8 mouse cellular contexts compared by ENCODE assay signal in the genomic region with DNA sequence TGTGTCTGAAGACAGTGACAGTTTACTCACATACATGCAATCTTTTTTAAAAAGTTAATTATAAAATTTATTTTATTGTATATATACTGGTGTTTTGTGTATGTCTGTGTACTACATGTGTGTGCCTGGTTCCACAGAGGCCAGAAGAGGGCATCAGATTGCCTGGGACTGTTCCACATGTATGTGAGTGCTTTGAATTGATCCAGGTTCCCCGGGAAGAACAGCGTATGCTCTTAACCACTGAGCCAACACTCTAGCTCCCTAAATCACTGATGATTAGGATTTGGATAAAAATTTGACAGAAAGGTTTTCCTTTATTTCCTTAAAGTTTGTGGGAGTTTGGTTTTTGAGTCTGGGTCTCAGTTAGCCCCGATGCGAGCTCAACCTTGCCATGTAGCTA. TPM values are rescaled to one million over a fixed set of nuclear protein-coding genes. Genes with fewer than 3 reads are reported as not detected.
A peak's percentile ranks its signal among the peaks of the same experiment; 100 is the strongest.
DNase-seq lines count a peak whose midpoint lies in the region; ATAC-seq and TF ChIP-seq lines count a peak whose summit lies in the region.

No protein-coding gene starts in this region.

- H3K27me3 ChIP-seq in lung, postnatal 0 days (replicated peaks; ENCODE audit: insufficient read depth, low read length), result no peaks in the 10 kb centered on the region
- no peaks in the 10 kb centered on the region for H3K27me3 ChIP-seq in heart, postnatal 0 days (ENCODE audit: control insufficient read depth, insufficient read depth, low read length)

- peak overlapping the region; percentile 45; the same call in 1 of the 2 replicates for H3K4me3 ChIP-seq in lung, postnatal 0 days (ENCODE audit: low read depth, low read length)
- peak overlapping the region; percentile 55 for H3K4me3 ChIP-seq in brown adipose tissue, adult 24 weeks (ENCODE audit: insufficient read depth, low read depth, low read length)
- peak overlapping the region; percentile 67 for H3K4me3 ChIP-seq in heart, postnatal 0 days (ENCODE audit: low read depth, low read length)

- H3K27ac ChIP-seq in lung, postnatal 0 days (ENCODE audit: low read length), result no peak overlapping the region
- peak overlapping the region; percentile 19; the same call in 1 of the 2 replicates for H3K27ac ChIP-seq in brown adipose tissue, adult 24 weeks (replicated peaks; ENCODE audit: low read depth, low read length)
- H3K27ac ChIP-seq in heart, postnatal 0 days (ENCODE audit: low read depth), result no peak overlapping the region

- peak overlapping the region; percentile 70; the same call in 1 of the 2 replicates for H3K9ac ChIP-seq in lung, postnatal 0 days (replicated peaks; ENCODE audit: low read depth)
- H3K9ac ChIP-seq in heart, postnatal 0 days (replicated peaks; ENCODE audit: low read depth, low read length), result no peak overlapping the region

- H3K9me3 ChIP-seq in lung, postnatal 0 days (ENCODE audit: low read length), result no peaks in the 10 kb centered on the region
- no peaks in the 10 kb centered on the region for H3K9me3 ChIP-seq in heart, postnatal 0 days (replicated peaks; ENCODE audit: control insufficient read depth, low read length)

- H3K4me1 ChIP-seq in lung, postnatal 0 days (ENCODE audit: insufficient read depth, low read depth, low read length), result no peaks in the 10 kb centered on the region; the same call in 1 of the 2 replicates
- H3K4me1 ChIP-seq in brown adipose tissue, adult 24 weeks (ENCODE audit: control insufficient read depth, insufficient read depth, insufficient read length, low read length), result no peaks in the 10 kb centered on the region
- peaks cover 10% of the 10 kb centered on the region for H3K4me1 ChIP-seq in heart, postnatal 0 days (ENCODE audit: control insufficient read depth, insufficient read depth)

- peak overlapping the region; percentile 60 for H3K4me2 ChIP-seq in lung, postnatal 0 days (replicated peaks; ENCODE audit: low read depth, low read length)
- peak overlapping the region; percentile 78 for H3K4me2 ChIP-seq in heart, postnatal 0 days (ENCODE audit: low read depth, low read length)

- no peaks in the 10 kb centered on the region for H3K36me3 ChIP-seq in lung, postnatal 0 days (ENCODE audit: insufficient read depth, low read length)
- H3K36me3 ChIP-seq in heart, postnatal 0 days (replicated peaks; ENCODE audit: control insufficient read depth, insufficient read depth, low read length), result peaks cover 22% of the 10 kb centered on the region

- no peak for ATAC-seq in lung, postnatal 0 days
- no peak for ATAC-seq in heart, postnatal 0 days (ENCODE audit: insufficient read depth, low read depth)
- ATAC-seq in megakaryocyte-erythroid progenitor cell, adult 5-6 weeks (replicated peaks; ENCODE audit: low FRiP score, low TSS enrichment, poor library complexity, severe bottlenecking), result peak; percentile 31; the same call in 1 of the 2 replicates
- ATAC-seq in monocyte, adult 5-6 weeks (replicated peaks; ENCODE audit: insufficient number of reproducible peaks, low FRiP score, low TSS enrichment, poor library complexity, severe bottlenecking), result no peak

- 39% methylated on average over 4 of the region's 4 CpGs for WGBS in lung, postnatal 0 days
- WGBS in heart, postnatal 0 days, result 38% methylated on average over 4 of the region's 4 CpGs

- DNase-seq in lung, postnatal 0 days (ENCODE audit: low spot score), result peak; percentile 11
- no peak for DNase-seq in lung, adult 18-20 months
- DNase-seq in heart, postnatal 0 days (ENCODE audit: low spot score), result no peak
- DNase-seq in left cerebral cortex, adult 18-20 months (ENCODE audit: low spot score in 2 of 2), result no peak
- no peak for DNase-seq in ovary, postnatal 36 days (ENCODE audit: low spot score)

- TF ChIP-seq EP300 in lung, postnatal 0 days (IDR thresholded peaks at IDR 0.05), result no peak
- TF ChIP-seq EP300 in heart, postnatal 0 days (IDR thresholded peaks at IDR 0.05; ENCODE audit: low read depth), result no peak

- TF ChIP-seq CTCF in lung, postnatal 0 days (IDR thresholded peaks at IDR 0.05), result peak; percentile 34
- TF ChIP-seq CTCF in heart, postnatal 0 days (IDR thresholded peaks at IDR 0.05; ENCODE audit: low read depth), result no peak

RNA-seq across cellular contexts. Expression of a gene that starts 0.8 kb away (rescaled TPM):
- polyA plus RNA-seq in lung, postnatal 0 days (2015; fragmentation: Nextera tagmentation; extraction: Ambion mirVana), result 38.4 and 44.2 TPM in 2 replicates
- 12.4 and 15.7 TPM in 2 replicates for polyA plus RNA-seq in brown adipose tissue, adult 24 weeks (2012; ENCODE audit: insufficient read depth, insufficient read length, missing spikeins)
- 32.3 and 102 TPM in 2 replicates for total RNA-seq in heart, postnatal 0 days (2014; rRNA removed; ENCODE audit: low replicate concordance)
- 33.9 and 40.8 TPM in 2 replicates for polyA plus RNA-seq in heart, postnatal 0 days (2015; fragmentation: Nextera tagmentation; extraction: Ambion mirVana)
- total RNA-seq in megakaryocyte-erythroid progenitor cell, adult 5-6 weeks (2014; fragmentation: Nextera tagmentation), result 256 and 306 TPM in 2 replicates
- 179 and 228 TPM in 2 replicates for total RNA-seq in megakaryocyte-erythroid progenitor cell, adult 5-6 weeks (2017)
- total RNA-seq in left cerebral cortex, adult 18-20 months (2021), result 10 to 100 TPM; 44.2 to 49.3 TPM
- 44.3 to 90.7 TPM (median 75.8 TPM) in 3 replicates for total RNA-seq in monocyte, adult 5-6 weeks (2017)

RNA-seq across cellular contexts. Expression of a gene that starts 27.3 kb away (rescaled TPM):
- 546 and 580 TPM in 2 replicates for polyA plus RNA-seq in lung, postnatal 0 days (2015; fragmentation: Nextera tagmentation; extraction: Ambion mirVana)
- 310 and 336 TPM in 2 replicates for polyA plus RNA-seq in brown adipose tissue, adult 24 weeks (2012; ENCODE audit: insufficient read depth, insufficient read length, missing spikeins)
- total RNA-seq in heart, postnatal 0 days (2014; rRNA removed; ENCODE audit: low replicate concordance), result 320 and 327 TPM in 2 replicates
- 549 and 562 TPM in 2 replicates for polyA plus RNA-seq in heart, postnatal 0 days (2015; fragmentation: Nextera tagmentation; extraction: Ambion mirVana)
- total RNA-seq in megakaryocyte-erythroid progenitor cell, adult 5-6 weeks (2014; fragmentation: Nextera tagmentation), result 541 and 596 TPM in 2 replicates
- total RNA-seq in megakaryocyte-erythroid progenitor cell, adult 5-6 weeks (2017), result 518 and 674 TPM in 2 replicates
- 100 to 1,000 TPM; 272 to 305 TPM for total RNA-seq in left cerebral cortex, adult 18-20 months (2021)
- total RNA-seq in monocyte, adult 5-6 weeks (2017), result 356 to 417 TPM (median 357 TPM) in 3 replicates

RNA-seq across cellular contexts. Expression of a gene that starts 40.3 kb away (rescaled TPM):
- 47.4 and 49.2 TPM in 2 replicates for polyA plus RNA-seq in lung, postnatal 0 days (2015; fragmentation: Nextera tagmentation; extraction: Ambion mirVana)
- polyA plus RNA-seq in brown adipose tissue, adult 24 weeks (2012; ENCODE audit: insufficient read depth, insufficient read length, missing spikeins), result 106 and 138 TPM in 2 replicates
- total RNA-seq in heart, postnatal 0 days (2014; rRNA removed; ENCODE audit: low replicate concordance), result 53.1 and 56.7 TPM in 2 replicates
- polyA plus RNA-seq in heart, postnatal 0 days (2015; fragmentation: Nextera tagmentation; extraction: Ambion mirVana), result 85.1 and 86.4 TPM in 2 replicates
- total RNA-seq in megakaryocyte-erythroid progenitor cell, adult 5-6 weeks (2014; fragmentation: Nextera tagmentation), result 55.7 and 76.8 TPM in 2 replicates
- total RNA-seq in megakaryocyte-erythroid progenitor cell, adult 5-6 weeks (2017), result 40.5 and 67.1 TPM in 2 replicates
- 10 to 100 TPM; 52.8 to 54.1 TPM for total RNA-seq in left cerebral cortex, adult 18-20 months (2021)
- total RNA-seq in monocyte, adult 5-6 weeks (2017), result 20.4 to 30.1 TPM (median 20.7 TPM) in 3 replicates

RNA-seq across cellular contexts. Expression of a gene that starts 40.4 kb away (rescaled TPM):
- polyA plus RNA-seq in lung, postnatal 0 days (2015; fragmentation: Nextera tagmentation; extraction: Ambion mirVana), result 6.8 and 8.1 TPM in 2 replicates
- 4.2 and 6.5 TPM in 2 replicates for polyA plus RNA-seq in brown adipose tissue, adult 24 weeks (2012; ENCODE audit: insufficient read depth, insufficient read length, missing spikeins)
- total RNA-seq in heart, postnatal 0 days (2014; rRNA removed; ENCODE audit: low replicate concordance), result 11.8 and 24.0 TPM in 2 replicates
- 7.0 and 7.2 TPM in 2 replicates for polyA plus RNA-seq in heart, postnatal 0 days (2015; fragmentation: Nextera tagmentation; extraction: Ambion mirVana)
- total RNA-seq in megakaryocyte-erythroid progenitor cell, adult 5-6 weeks (2014; fragmentation: Nextera tagmentation), result 53.5 and 69.9 TPM in 2 replicates
- total RNA-seq in megakaryocyte-erythroid progenitor cell, adult 5-6 weeks (2017), result 21.6 and 67.6 TPM in 2 replicates
- total RNA-seq in left cerebral cortex, adult 18-20 months (2021), result 10 to 100 TPM; 81.4 to 84.1 TPM
- 32.1 to 47.8 TPM (median 37.8 TPM) in 3 replicates for total RNA-seq in monocyte, adult 5-6 weeks (2017)

RNA-seq across cellular contexts. Expression of a gene that starts 49.2 kb away (rescaled TPM):
- 195 and 201 TPM in 2 replicates for polyA plus RNA-seq in lung, postnatal 0 days (2015; fragmentation: Nextera tagmentation; extraction: Ambion mirVana)
- 21.2 and 21.5 TPM in 2 replicates for polyA plus RNA-seq in brown adipose tissue, adult 24 weeks (2012; ENCODE audit: insufficient read depth, insufficient read length, missing spikeins)
- total RNA-seq in heart, postnatal 0 days (2014; rRNA removed; ENCODE audit: low replicate concordance), result 433 and 473 TPM in 2 replicates
- 496 and 503 TPM in 2 replicates for polyA plus RNA-seq in heart, postnatal 0 days (2015; fragmentation: Nextera tagmentation; extraction: Ambion mirVana)
- 167 and 191 TPM in 2 replicates for total RNA-seq in megakaryocyte-erythroid progenitor cell, adult 5-6 weeks (2014; fragmentation: Nextera tagmentation)
- total RNA-seq in megakaryocyte-erythroid progenitor cell, adult 5-6 weeks (2017), result 122 and 142 TPM in 2 replicates
- 100 to 1,000 TPM; 157 TPM for total RNA-seq in left cerebral cortex, adult 18-20 months (2021)
- 230 to 253 TPM (median 234 TPM) in 3 replicates for total RNA-seq in monocyte, adult 5-6 weeks (2017)
